Mouse (Mus musculus): ENCODE measurements around the gene C1d. TPM values are rescaled to one million over a fixed set of nuclear protein-coding genes. Genes with fewer than 3 reads are reported as not detected.

The C1d gene
- total RNA-seq, 2 experiments from 2014 or later: 48.0 to 63.3 TPM

Other genes with a start within 250 kb of the C1d start
- gene Cnrip1, start 206.0 kb upstream of the C1d start, total RNA-seq (2021): 10 to 100 TPM; 12.1 to 14.9 TPM
- 1 to 10 TPM; 4.0 to 4.8 TPM for gene Plek, start 205.2 kb upstream of the C1d start, total RNA-seq (2021)
- gene Ppp3r1, start 98.3 kb upstream of the C1d start, total RNA-seq (2021): 100 to 1,000 TPM in 1 of 2 experiments, 10 to 100 TPM in 1; 92.5 to 111 TPM
- gene Wdr92, start 75.5 kb upstream of the C1d start, total RNA-seq (2021): 10 to 100 TPM; 16.8 to 17.8 TPM
- 10 to 100 TPM; 51.4 to 58.3 TPM for gene Pno1, start 46.0 kb upstream of the C1d start, total RNA-seq (2021)

Measured in adrenal gland, postnatal 36 days (tissue).